Mouse (Mus musculus) liver, adult 2 months (tissue): ENCODE measurements at regions not wholly inside any gene's neighbourhood (a gene's known extent, or its start where the extent isn't known, plus 50 kb on each side); places are given as distances from the start of the nearest gene placed in this dataset.
A peak's percentile ranks its signal among the peaks of the same experiment; 100 is the strongest.

Source experiments
- DNase-seq: peaks from one replicate; pipeline ENCODE4 v3.0.0-alpha.2; 2011; ENCODE audit warnings: low read depth, low spot score; ENCODE audit errors: extremely low read depth
- H3K27ac ChIP-seq: fragments of 200-500 bp; replicated peaks from 2 replicates; pipeline ENCODE4 v1.5.1; 2012; ENCODE audit warnings: low read depth, mild to moderate bottlenecking, control low read depth, inconsistent platforms, low read length; ENCODE audit not compliant: insufficient read depth
- H3K27me3 ChIP-seq: fragments of 200-500 bp; 2 replicates; pipeline ENCODE4 v1.6.1; 2012; ENCODE audit warnings: mild to moderate bottlenecking, moderate library complexity, low read length, inconsistent platforms; ENCODE audit not compliant: control insufficient read depth, insufficient read depth
- H3K36me3 ChIP-seq: fragments of 200-500 bp; 2 replicates; pipeline ENCODE4 v1.6.1; 2012; ENCODE audit warnings: low read length, inconsistent platforms; ENCODE audit not compliant: control insufficient read depth, insufficient read depth
- H3K4me1 ChIP-seq: fragments of 200-500 bp; 2 replicates; pipeline ENCODE4 v1.6.1; 2011; ENCODE audit warnings: low read length; ENCODE audit not compliant: control insufficient read depth, insufficient read depth
- H3K4me3 ChIP-seq: fragments of 200-500 bp; 2 replicates; pipeline ENCODE4 v1.5.1; 2011; ENCODE audit warnings: low read depth, mild to moderate bottlenecking, control low read depth, low read length, moderate library complexity; ENCODE audit not compliant: insufficient read depth
- H3K79me2 ChIP-seq: fragments of 200-500 bp; 2 replicates; pipeline ENCODE4 v1.6.1; 2012; ENCODE audit warnings: inconsistent platforms, mild to moderate bottlenecking, low read length, moderate library complexity; ENCODE audit not compliant: control insufficient read depth, insufficient read depth
- H3K9ac ChIP-seq: fragments of 200-500 bp; 2 replicates; pipeline ENCODE4 v1.6.1; 2012; ENCODE audit warnings: low read depth, mild to moderate bottlenecking, control low read depth, inconsistent platforms, low read length
- CTCF ChIP-seq: fragments of 200-500 bp; IDR thresholded peaks from 2 replicates; pipeline ENCODE4 v1.5.1; 2011; ENCODE audit warnings: low read depth, low read length, control low read depth
- POLR2A ChIP-seq: fragments of 200-500 bp; IDR thresholded peaks from 2 replicates; pipeline ENCODE4 v1.6.1; 2011; ENCODE audit warnings: low read length, control low read depth; ENCODE audit not compliant: insufficient read depth; ENCODE audit errors: extremely low read depth
- WGBS: fragments of 180-500 bp; shearing (Covaris S2); methylation state at CpG from one replicate; pipeline ENCODE4 v1.1.7; 2018; 5-methylcytosine and 5-hydroxymethylcytosine counted together

DNA sequence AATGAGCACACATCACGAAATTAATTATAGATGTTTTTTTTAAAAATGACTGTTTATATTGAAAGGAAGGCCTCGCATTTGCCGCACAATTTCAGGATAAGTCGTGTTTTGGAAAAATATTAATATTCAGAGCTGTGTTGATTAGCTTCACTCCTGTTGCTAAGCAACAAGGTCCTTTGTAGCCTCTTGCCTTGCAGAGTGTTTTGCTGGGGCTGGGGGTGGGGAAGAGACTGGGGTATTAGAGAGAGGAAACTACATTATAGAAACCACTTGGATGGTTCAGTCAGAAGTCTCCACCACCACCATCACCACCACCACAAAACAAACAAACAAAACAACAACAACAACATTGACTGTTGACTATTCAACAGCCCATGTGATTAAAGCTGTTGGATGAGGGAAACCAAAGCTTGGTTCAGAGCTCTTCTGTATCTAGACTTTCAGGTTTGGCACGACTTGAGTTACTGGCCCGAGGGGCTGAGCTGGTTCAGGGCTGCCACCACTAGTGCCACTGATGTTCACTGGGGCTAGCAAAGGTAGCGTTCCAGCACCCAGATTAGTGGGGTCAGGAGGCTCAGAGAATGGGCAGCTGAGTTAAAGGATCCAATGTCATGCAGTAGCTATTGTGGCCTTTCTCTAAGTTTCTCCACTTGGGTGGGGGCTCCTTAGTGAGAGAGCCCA, 195.3 kb upstream of the Atp6ap2 start:
- H3K27ac ChIP-seq = no peak overlapping the region
- no peak overlapping the region for H3K9ac ChIP-seq
- no peak for TF ChIP-seq CTCF
- TF ChIP-seq POLR2A = no peak
- DNase-seq = no peak
- no peaks in the 10 kb centered on the region for H3K36me3 ChIP-seq
- no peaks in the 10 kb centered on the region for H3K27me3 ChIP-seq
- 92% methylated on average over 7 of the region's 7 CpGs for WGBS
- H3K4me1 ChIP-seq = peaks cover 3% of the 10 kb centered on the region; the same call in 1 of the 2 replicates
- no peaks in the 10 kb centered on the region for H3K79me2 ChIP-seq
- no peak overlapping the region for H3K4me3 ChIP-seq

DNA sequence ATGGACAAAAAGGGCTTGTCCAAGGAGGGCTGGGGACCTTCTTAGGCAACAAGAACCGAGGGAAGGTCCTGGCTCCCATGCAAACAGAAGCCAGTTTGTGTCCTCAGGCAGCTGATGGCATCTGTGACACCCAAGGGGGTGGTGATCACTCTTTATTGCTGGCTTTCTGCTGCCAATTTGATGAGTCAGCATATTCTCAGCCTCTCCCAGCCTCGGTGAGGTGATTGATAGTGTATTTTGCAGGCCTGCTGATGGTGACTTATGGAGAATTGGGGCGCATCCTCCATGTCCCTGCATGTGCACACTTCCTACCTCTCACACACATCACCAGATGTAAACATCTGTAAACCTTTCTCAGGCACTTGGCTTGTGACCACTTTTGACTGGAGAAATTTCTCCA, 178.3 kb upstream of the Atp6ap2 start:
- DNase-seq = no peak
- 71% methylated on average over 3 of the region's 3 CpGs for WGBS
- H3K27ac ChIP-seq = no peak overlapping the region
- no peaks in the 10 kb centered on the region for H3K27me3 ChIP-seq
- no peak overlapping the region for H3K9ac ChIP-seq
- H3K4me1 ChIP-seq = no peaks in the 10 kb centered on the region
- TF ChIP-seq POLR2A (no peak), CTCF (no peak)
- no peak overlapping the region for H3K4me3 ChIP-seq
- no peaks in the 10 kb centered on the region for H3K36me3 ChIP-seq
- no peaks in the 10 kb centered on the region for H3K79me2 ChIP-seq

DNA sequence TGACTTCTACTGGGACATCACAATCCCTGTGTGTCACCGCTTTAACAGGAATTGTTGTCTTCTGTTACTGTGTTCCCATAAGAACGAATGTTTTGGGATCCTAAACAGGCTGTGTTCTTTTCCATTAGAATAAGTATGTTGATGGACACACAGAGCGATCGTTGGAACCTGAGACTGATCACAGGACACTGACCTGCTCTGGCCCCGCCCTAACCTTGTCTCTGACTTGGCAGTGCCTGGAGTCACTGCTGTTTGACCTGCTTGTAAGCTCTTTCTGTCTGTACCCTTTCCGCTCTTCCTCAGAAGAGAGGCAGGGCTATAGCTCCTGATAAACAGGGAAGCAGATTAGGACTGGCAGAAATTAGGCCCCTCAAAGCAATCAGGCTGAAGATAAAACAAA, 162.0 kb upstream of the Atp6ap2 start:
- no peak overlapping the region for H3K9ac ChIP-seq
- no peak overlapping the region for H3K4me3 ChIP-seq
- H3K4me1 ChIP-seq = no peaks in the 10 kb centered on the region
- WGBS = 33% methylated on average over 6 of the region's 6 CpGs
- no peaks in the 10 kb centered on the region for H3K27me3 ChIP-seq
- peak; percentile 80 for DNase-seq
- no peak for TF ChIP-seq POLR2A
- no peak for TF ChIP-seq CTCF
- no peaks in the 10 kb centered on the region for H3K79me2 ChIP-seq
- no peak overlapping the region for H3K27ac ChIP-seq
- H3K36me3 ChIP-seq = no peaks in the 10 kb centered on the region

DNA sequence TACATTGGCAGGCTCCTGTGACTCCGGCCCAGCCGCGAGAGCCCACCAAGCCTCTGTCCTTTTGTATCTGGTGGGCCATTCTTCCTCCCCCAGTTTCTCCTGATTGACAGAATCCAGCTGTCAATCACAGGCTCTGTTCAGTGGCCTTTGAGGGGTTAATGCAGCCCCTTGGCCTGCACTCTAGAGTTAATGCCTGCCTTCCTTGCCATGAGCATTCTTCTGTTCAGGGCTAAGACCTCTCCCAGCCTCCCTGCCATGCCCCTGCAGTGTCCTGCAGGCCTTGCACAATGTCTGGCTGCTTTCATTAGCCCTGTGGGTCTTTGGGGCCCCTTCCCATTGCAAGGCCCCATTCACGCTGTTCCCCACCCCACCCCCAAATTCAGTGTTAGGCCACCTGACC, 160.9 kb upstream of the Atp6ap2 start:
- DNase-seq = no peak
- H3K9ac ChIP-seq = no peak overlapping the region
- no peaks in the 10 kb centered on the region for H3K79me2 ChIP-seq
- H3K36me3 ChIP-seq = no peaks in the 10 kb centered on the region
- 96% methylated on average over 4 of the region's 4 CpGs for WGBS
- no peak for TF ChIP-seq CTCF
- TF ChIP-seq POLR2A = no peak
- H3K27ac ChIP-seq = no peak overlapping the region
- no peaks in the 10 kb centered on the region for H3K27me3 ChIP-seq
- no peak overlapping the region for H3K4me3 ChIP-seq
- no peaks in the 10 kb centered on the region for H3K4me1 ChIP-seq

DNA sequence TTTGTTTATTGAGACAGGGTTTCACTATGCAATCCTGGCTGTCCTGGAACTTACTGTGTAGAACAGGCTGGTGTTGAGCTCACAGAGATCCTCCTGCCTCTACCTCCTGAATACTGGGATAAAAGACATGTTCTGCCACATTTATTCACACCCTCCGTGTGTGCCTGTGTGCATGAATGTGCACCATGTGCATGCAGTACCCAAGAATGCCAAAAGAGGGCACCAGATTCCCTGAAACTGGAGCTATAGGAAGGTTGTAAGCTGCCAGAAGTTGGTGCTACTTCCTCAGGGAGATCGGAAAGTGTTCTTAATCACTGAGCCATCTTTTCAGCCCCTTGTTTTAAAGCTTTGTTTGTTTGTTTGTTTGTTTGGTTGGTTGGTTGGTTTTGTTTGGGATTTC, 155.3 kb upstream of the Atp6ap2 start:
- 96% methylated on average over 2 of the region's 2 CpGs for WGBS
- Histone ChIP-seq H3K4me1 (no peaks in the 10 kb centered on the region), H3K9ac (no peak overlapping the region), H3K79me2 (no peaks in the 10 kb centered on the region), H3K27ac (no peak overlapping the region), H3K27me3 (no peaks in the 10 kb centered on the region), H3K4me3 (no peak overlapping the region), H3K36me3 (no peaks in the 10 kb centered on the region)
- DNase-seq = no peak
- TF ChIP-seq CTCF (no peak; the same call in 1 of the 2 replicates), POLR2A (no peak)

DNA sequence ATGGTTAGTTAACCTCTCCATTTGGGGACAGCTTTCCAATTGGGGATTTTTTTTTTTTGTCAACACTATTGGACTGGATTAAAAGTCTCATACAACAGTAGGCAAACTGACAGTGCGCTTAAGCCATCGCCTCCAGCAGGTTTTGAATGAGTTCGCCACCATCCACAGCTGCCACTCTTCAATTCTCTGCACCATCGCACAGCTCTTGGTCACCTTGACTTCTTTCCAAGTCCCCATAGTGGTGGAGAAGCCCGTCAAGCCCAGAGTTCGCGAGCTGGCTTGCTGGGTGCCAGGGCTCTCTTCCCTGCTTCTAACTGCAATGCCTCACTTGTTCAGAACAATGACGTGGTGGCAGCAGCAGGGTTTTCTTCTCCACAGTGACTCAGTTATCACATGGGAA, 151.9 kb upstream of the Atp6ap2 start:
- Histone ChIP-seq H3K4me1 (no peaks in the 10 kb centered on the region), H3K27me3 (no peaks in the 10 kb centered on the region), H3K79me2 (no peaks in the 10 kb centered on the region), H3K9ac (no peak overlapping the region), H3K4me3 (no peak overlapping the region), H3K36me3 (no peaks in the 10 kb centered on the region), H3K27ac (no peak overlapping the region)
- WGBS = 89% methylated on average over 8 of the region's 8 CpGs
- no peak for DNase-seq
- no peak for TF ChIP-seq CTCF
- TF ChIP-seq POLR2A = no peak
